Mouse (Mus musculus): Measurements from ENCODE around the gene Olfr943. TPM values are rescaled to one million over a fixed set of nuclear protein-coding genes. Genes with fewer than 3 reads are reported as not detected.

Gene Olfr943
- not detected for total RNA-seq (2021)

DNA sequence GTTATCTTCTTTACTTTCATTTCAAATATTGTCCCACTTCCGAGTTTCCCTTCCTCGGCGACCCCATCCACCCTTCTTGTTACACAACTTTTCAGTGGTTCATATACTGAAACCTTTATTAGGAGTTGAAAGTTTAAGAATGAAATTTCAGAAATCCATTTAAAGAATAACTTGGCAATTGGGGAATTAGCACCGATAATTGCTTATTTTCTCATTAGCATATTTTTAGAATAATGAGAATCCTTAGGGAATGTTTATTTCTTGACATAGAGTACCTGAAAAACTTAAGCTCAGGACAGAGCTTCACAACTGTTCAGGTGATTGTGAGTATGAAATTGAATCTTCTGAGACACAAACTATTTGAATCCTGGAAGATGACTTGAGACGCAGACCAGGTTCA, at the start of gene Olfr943:
TSS of gene Olfr943 (plus strand) at position 301 of the 400 bp plus-strand sequence.
- no peak for DNase-seq

GRCm38 (mm10) chr9:39127326-39127725, 38.8 kb upstream of the Olfr943 start:
- no peak for DNase-seq

- no peak for DNase-seq
Observed at GRCm38 (mm10) chr9:39127831-39128230, 38.3 kb upstream of the Olfr943 start, which contains the start of gene Olfr27. Gene Olfr27, plus strand, starts transcription at chr9:39128131.

- no peak for DNase-seq
Observed at GRCm38 (mm10) chr9:39152401-39152800, 13.7 kb upstream of the Olfr943 start.

- no peak for DNase-seq
Observed at GRCm38 (mm10) chr9:39201620-39202019, 35.5 kb downstream of the Olfr943 start, which contains the start of gene Olfr944. Gene Olfr944, plus strand, starts transcription at chr9:39201920.

Other genes starting within 250 kb of the Olfr943 start
- not detected for gene Olfr930, start 236.5 kb upstream of the Olfr943 start, total RNA-seq (2021)
- not detected for gene Olfr933, start 194.0 kb upstream of the Olfr943 start, total RNA-seq (2021)
- gene Olfr934, start 178.0 kb upstream of the Olfr943 start, total RNA-seq (2021) = not detected
- not detected for gene Olfr935, start 166.6 kb upstream of the Olfr943 start, total RNA-seq (2021)
- not detected for gene Olfr146, start 142.9 kb upstream of the Olfr943 start, total RNA-seq (2021)
- gene Olfr937, start 101.4 kb upstream of the Olfr943 start, total RNA-seq (2021) = not detected
- gene Olfr938, start 87.4 kb upstream of the Olfr943 start, total RNA-seq (2021) = not detected
- not detected for gene Olfr27, start 38.2 kb upstream of the Olfr943 start, total RNA-seq (2021)
- gene Olfr944, start 35.6 kb downstream of the Olfr943 start, total RNA-seq (2021) = not detected
- not detected for gene Olfr1537, start 83.7 kb downstream of the Olfr943 start, total RNA-seq (2021)
- gene Olfr945, start 110.5 kb downstream of the Olfr943 start, total RNA-seq (2021) = not detected
- gene Olfr948, start 159.7 kb downstream of the Olfr943 start, total RNA-seq (2021) = not detected
- not detected for gene Olfr951, start 221.1 kb downstream of the Olfr943 start, total RNA-seq (2021)